Mouse (Mus musculus): ENCODE measurements around the gene Gm10778. TPM values are rescaled to one million over a fixed set of nuclear protein-coding genes. Genes with fewer than 3 reads are reported as not detected.
"Not testable (repeated sequence)": the region's sequence is repeated elsewhere in the genome, so short reads cannot be mapped to it uniquely, and the experiment has no call there.

The Gm10778 gene
- polyA plus RNA-seq, 1 experiment from 2014 or later, result 2.3 TPM

DNA sequence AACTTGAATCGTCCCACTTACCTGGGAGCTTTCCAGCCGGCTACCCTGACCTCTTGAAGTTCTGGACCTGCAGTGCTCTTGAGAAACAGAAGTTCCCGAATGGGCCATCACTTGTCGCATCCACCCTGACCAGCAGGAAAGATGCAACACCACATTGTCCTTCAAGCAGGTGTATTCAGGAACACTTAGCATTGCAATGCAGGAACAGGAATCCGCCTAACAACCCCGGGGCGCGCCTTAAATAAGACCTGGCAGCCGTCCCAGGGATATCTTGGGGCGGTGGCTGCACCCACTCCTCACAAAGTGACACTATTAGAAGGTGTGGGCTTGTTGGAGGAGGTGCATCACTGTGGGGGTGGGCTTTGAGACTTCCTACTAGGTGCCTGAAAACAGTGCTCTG, 6.3 kb downstream of the Gm10778 start:
- WGBS (ENCODE audit: insufficient replicate concordance), result 92% methylated on average over 10 of the region's 10 CpGs
- peaks cover 38% of the 10 kb centered on the region for H3K9me3 ChIP-seq (replicated peaks)
- H3K27ac ChIP-seq, result no peak overlapping the region
- H3K4me1 ChIP-seq, result peaks cover 10% of the 10 kb centered on the region
- H3K27me3 ChIP-seq (replicated peaks), result no peaks in the 10 kb centered on the region
- peaks cover 64% of the 10 kb centered on the region for H3K36me3 ChIP-seq
- no peak overlapping the region for H3K4me2 ChIP-seq
- ATAC-seq, result no peak
- no peak overlapping the region for H3K4me3 ChIP-seq
- no peak overlapping the region for H3K9ac ChIP-seq

- Histone ChIP-seq H3K27ac (no peak overlapping the region), H3K4me3 (no peak overlapping the region), H3K9ac (no peak overlapping the region), H3K9me3 (replicated peaks) (peaks cover 42% of the 10 kb centered on the region), H3K27me3 (replicated peaks) (no peaks in the 10 kb centered on the region), H3K36me3 (peaks cover 63% of the 10 kb centered on the region), H3K4me2 (no peak overlapping the region), H3K4me1 (no peaks in the 10 kb centered on the region)
- ATAC-seq, result no peak
- WGBS (ENCODE audit: insufficient replicate concordance), result 90% methylated on average over 2 of the region's 2 CpGs
Measured at GRCm38 (mm10) chr10:81656174-81656573, 7.3 kb downstream of the Gm10778 start.

DNA sequence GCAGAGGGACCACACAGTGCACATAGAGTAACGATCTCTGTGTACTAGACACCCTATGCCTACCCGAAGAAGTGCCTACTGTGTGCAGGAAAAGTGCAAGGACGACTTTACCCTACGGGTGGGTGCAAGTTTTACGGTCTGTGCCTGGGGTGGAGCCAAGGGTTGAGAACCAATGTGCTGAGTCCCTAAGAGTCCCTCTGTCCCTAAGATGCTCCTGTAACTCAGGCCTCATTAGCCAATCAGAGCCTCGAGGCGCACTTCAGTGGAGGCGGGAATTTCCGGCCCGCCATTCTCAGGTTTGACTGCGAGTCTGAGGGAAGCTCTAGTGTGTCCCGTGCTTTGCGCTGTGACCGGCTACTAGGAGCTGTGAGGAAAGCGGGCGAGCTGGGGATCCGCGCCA, 38.3 kb downstream of the Gm10778 start:
- no CpG with 5 or more reads among the region's 18 CpGs for WGBS (ENCODE audit: insufficient replicate concordance)
- H3K9ac ChIP-seq; H3K27ac ChIP-seq; ATAC-seq; H3K36me3 ChIP-seq; H3K4me1 ChIP-seq; H3K27me3 ChIP-seq (replicated peaks); H3K9me3 ChIP-seq (replicated peaks); H3K4me3 ChIP-seq; H3K4me2 ChIP-seq: not testable (repeated sequence)

DNA sequence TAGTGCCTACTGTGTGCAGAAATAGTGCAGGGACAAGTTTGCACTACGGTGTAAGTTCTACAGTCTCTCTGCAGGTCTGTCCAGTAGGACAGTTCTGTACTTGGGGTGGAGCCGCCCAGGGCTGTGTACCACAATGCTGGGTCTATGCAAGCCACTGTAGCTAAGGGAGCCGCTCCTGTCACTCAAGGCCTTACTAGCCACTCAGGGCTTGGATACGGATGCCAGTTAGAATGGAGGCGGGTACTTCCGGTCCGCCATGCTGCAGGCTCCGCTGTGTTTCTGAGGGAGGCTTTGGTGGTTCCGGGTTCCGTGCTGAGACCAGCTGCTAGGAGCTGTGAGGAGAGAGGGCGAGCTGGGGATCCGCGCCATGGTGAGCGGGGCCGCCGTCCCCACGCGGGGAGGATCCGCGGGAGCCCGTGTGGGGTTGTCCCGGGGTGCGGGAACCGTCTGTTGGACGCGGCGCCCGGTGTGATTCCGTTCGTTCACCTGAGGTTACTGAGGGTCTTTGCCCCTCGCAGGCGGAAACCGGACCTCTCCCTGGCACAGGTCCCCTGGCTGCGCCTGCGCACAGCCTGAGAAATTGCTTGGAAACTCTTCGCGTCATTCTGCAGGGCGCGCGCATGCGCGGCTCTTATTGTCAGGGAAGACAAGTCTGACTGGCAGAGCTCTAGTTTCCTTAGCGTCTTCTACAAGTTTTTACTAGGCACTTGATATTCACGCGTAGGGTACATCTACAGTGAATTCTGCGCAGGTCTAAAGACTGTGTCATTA, 55.9 kb downstream of the Gm10778 start, which contains the start of gene Zfp433:
Gene Zfp433, plus strand, starts transcription at position 295 of the 771 bp plus-strand sequence.
- H3K27me3 ChIP-seq (replicated peaks); H3K9me3 ChIP-seq (replicated peaks); H3K4me1 ChIP-seq; H3K4me3 ChIP-seq; H3K36me3 ChIP-seq; H3K27ac ChIP-seq; H3K9ac ChIP-seq; H3K4me2 ChIP-seq: not testable (repeated sequence)
- ATAC-seq, result peak; percentile 100
- WGBS (ENCODE audit: insufficient replicate concordance), result no CpG with 5 or more reads among the region's 46 CpGs

Other genes starting within 250 kb of the Gm10778 start
- gene Nfic, start 193.4 kb upstream of the Gm10778 start, polyA plus RNA-seq (2016; fragmentation: Nextera tagmentation; extraction: Ambion mirVana), result 10.1 and 10.2 TPM in 2 replicates
- gene Celf5, start 166.3 kb upstream of the Gm10778 start, polyA plus RNA-seq (2016; fragmentation: Nextera tagmentation; extraction: Ambion mirVana), result 0.05 and 0.06 TPM in 2 replicates
- gene Ncln, start 152.7 kb upstream of the Gm10778 start, polyA plus RNA-seq (2016; fragmentation: Nextera tagmentation; extraction: Ambion mirVana), result 59.9 and 62.7 TPM in 2 replicates
- gene S1pr4, start 148.9 kb upstream of the Gm10778 start, polyA plus RNA-seq (2016; fragmentation: Nextera tagmentation; extraction: Ambion mirVana), result 3.1 and 3.3 TPM in 2 replicates
- gene Gna15, start 124.8 kb upstream of the Gm10778 start, polyA plus RNA-seq (2016; fragmentation: Nextera tagmentation; extraction: Ambion mirVana), result 7.0 and 7.3 TPM in 2 replicates
- 27.7 and 28.3 TPM in 2 replicates for gene Gna11, start 103.9 kb upstream of the Gm10778 start, polyA plus RNA-seq (2016; fragmentation: Nextera tagmentation; extraction: Ambion mirVana)
- 263 and 270 TPM in 2 replicates for gene Aes, start 89.6 kb upstream of the Gm10778 start, polyA plus RNA-seq (2016; fragmentation: Nextera tagmentation; extraction: Ambion mirVana)
- gene Tle2, start 74.5 kb upstream of the Gm10778 start, polyA plus RNA-seq (2016; fragmentation: Nextera tagmentation; extraction: Ambion mirVana), result 4.8 and 5.1 TPM in 2 replicates
- gene Tle6, start 48.0 kb upstream of the Gm10778 start, polyA plus RNA-seq (2016; fragmentation: Nextera tagmentation; extraction: Ambion mirVana), result 8.1 and 12.1 TPM in 2 replicates
- 0.46 and 0.78 TPM in 2 replicates for gene BC025920, start 42.8 kb upstream of the Gm10778 start, polyA plus RNA-seq (2016; fragmentation: Nextera tagmentation; extraction: Ambion mirVana)
- 12.7 and 14.7 TPM in 2 replicates for gene Sirt6, start 21.3 kb upstream of the Gm10778 start, polyA plus RNA-seq (2016; fragmentation: Nextera tagmentation; extraction: Ambion mirVana)
- gene Ankrd24, start 20.5 kb upstream of the Gm10778 start, polyA plus RNA-seq (2016; fragmentation: Nextera tagmentation; extraction: Ambion mirVana), result 3.8 and 4.5 TPM in 2 replicates
- 4.4 and 6.4 TPM in 2 replicates for gene Zfp433, start 55.8 kb downstream of the Gm10778 start, polyA plus RNA-seq (2016; fragmentation: Nextera tagmentation; extraction: Ambion mirVana)
- gene Gm3055, start 122.1 kb downstream of the Gm10778 start, polyA plus RNA-seq (2016; fragmentation: Nextera tagmentation; extraction: Ambion mirVana), result 1.2 and 2.0 TPM in 2 replicates
- gene Gm4767, start 163.1 kb downstream of the Gm10778 start, polyA plus RNA-seq (2016; fragmentation: Nextera tagmentation; extraction: Ambion mirVana), result 1.5 and 1.6 TPM in 2 replicates
- 2.5 and 2.8 TPM in 2 replicates for gene Gm32687, start 214.9 kb downstream of the Gm10778 start, polyA plus RNA-seq (2016; fragmentation: Nextera tagmentation; extraction: Ambion mirVana)

Measured in liver, embryonic 12.5 days (tissue).